Mouse (Mus musculus) neural tube, embryonic 14.5 days (tissue): ENCODE results near the gene Megf11. TPM values are rescaled to one million over a fixed set of nuclear protein-coding genes. Genes with fewer than 3 reads are reported as not detected.

Source experiments
- ATAC-seq: fragments of 200-750 bp; cut with Nextera tagmentation; 2 replicates; pipeline ENCODE4 v1.8.0; 2017; ENCODE audit warnings: low read depth, mild to moderate bottlenecking, moderate TSS enrichment, moderate library complexity
- H3K27ac ChIP-seq: fragments of 300-500 bp; sonication (generic); 2 replicates; pipeline ENCODE4 v1.5.1; 2014; ENCODE audit warnings: low read depth, mild to moderate bottlenecking, control low read depth, low read length, moderate library complexity, mixed read lengths
- H3K27me3 ChIP-seq: fragments of 300-500 bp; sonication (generic); 2 replicates; pipeline ENCODE4 v1.6.1; 2014; ENCODE audit warnings: low read length; ENCODE audit not compliant: control insufficient read depth, insufficient read depth
- H3K36me3 ChIP-seq: fragments of 300-500 bp; sonication (generic); 2 replicates; pipeline ENCODE4 v1.6.1; 2014; ENCODE audit warnings: low read length, mixed read lengths; ENCODE audit not compliant: control insufficient read depth, insufficient read depth
- H3K4me1 ChIP-seq: fragments of 300-500 bp; sonication (generic); 2 replicates; pipeline ENCODE4 v1.6.1; 2014; ENCODE audit warnings: low read length; ENCODE audit not compliant: control insufficient read depth, insufficient read depth
- H3K4me2 ChIP-seq: fragments of 300-500 bp; sonication (generic); 2 replicates; pipeline ENCODE4 v1.6.1; 2014; ENCODE audit warnings: mild to moderate bottlenecking, low read depth, low read length, control low read depth
- H3K4me3 ChIP-seq: fragments of 300-500 bp; sonication (generic); 2 replicates; pipeline ENCODE4 v1.5.1; 2014; ENCODE audit warnings: low read depth, low read length, control low read depth, mixed read lengths
- H3K9ac ChIP-seq: fragments of 300-500 bp; sonication (generic); replicated peaks from 2 replicates; pipeline ENCODE4 v1.6.1; 2014; ENCODE audit warnings: low read depth, mild to moderate bottlenecking, control low read depth, low read length, mixed read lengths
- H3K9me3 ChIP-seq: fragments of 300-500 bp; sonication (generic); 2 replicates; pipeline ENCODE4 v1.6.1; 2016; ENCODE audit warnings: low read length; ENCODE audit not compliant: control insufficient read depth
- WGBS: fragments of 180-500 bp; shearing (Covaris S2); extraction: QIAGEN DNeasy Blood & Tissue Kit; methylation state at CpG from one replicate; pipeline ENCODE4 v1.1.7; 2014; 5-methylcytosine and 5-hydroxymethylcytosine counted together
- polyA plus RNA-seq: library from polyadenylated mRNA; unstranded; fragments of >200 nt; fragmentation: Nextera tagmentation; extraction: Ambion mirVana; gene quantifications from 2 replicates; pipeline ENCODE4 v1.2.1, GENCODE M21; 2014

Gene Megf11
- polyA plus RNA-seq, 1 experiment from 2014 or later: 17.7 TPM

DNA sequence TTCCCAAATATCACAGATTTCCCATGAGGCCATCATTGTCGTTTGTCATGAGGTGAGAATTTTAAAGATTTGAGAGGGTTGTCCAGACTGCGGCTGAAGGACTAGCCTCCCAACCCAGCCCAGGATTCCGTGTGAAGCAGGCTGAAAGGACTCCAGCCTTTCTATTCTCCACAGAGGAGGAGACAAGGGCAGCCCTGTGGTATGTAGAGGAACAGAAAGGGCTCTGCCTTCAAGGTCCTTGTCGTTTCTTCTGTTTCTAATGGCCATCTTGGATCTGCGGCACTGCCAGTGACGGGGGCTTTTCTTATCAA, 121.7 kb downstream of the Megf11 start:
- H3K9me3 ChIP-seq: no peaks in the 10 kb centered on the region
- no peaks in the 10 kb centered on the region for H3K27me3 ChIP-seq
- no peak for ATAC-seq
- H3K27ac ChIP-seq: no peak overlapping the region
- H3K4me1 ChIP-seq: peaks cover 4% of the 10 kb centered on the region; the same call in 1 of the 2 replicates
- H3K9ac ChIP-seq: no peak overlapping the region
- H3K36me3 ChIP-seq: no peaks in the 10 kb centered on the region
- H3K4me2 ChIP-seq: no peak overlapping the region
- no peak overlapping the region for H3K4me3 ChIP-seq
- 48% methylated on average over 6 of the region's 6 CpGs for WGBS

DNA sequence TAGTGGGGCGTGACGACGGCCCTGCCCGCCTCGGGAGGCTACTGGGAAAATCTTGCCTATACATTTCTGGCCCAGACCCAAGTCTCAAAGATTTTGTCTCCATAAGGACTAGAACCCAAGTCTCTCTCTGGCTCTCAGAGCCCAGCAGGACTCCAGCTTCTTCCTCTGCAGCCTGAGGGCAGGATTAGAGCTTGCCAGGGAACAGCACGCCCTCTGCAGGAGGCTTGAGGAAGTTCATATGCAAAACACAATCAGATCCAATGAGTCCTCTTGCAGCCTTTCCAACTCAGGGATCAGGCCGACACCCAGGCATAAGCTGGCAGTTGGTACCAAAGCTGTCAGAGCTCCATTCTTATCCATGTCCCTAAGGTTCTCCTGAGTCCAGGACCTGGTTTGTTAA, 122.6 kb downstream of the Megf11 start:
- WGBS: 16% methylated on average over 7 of the region's 7 CpGs

DNA sequence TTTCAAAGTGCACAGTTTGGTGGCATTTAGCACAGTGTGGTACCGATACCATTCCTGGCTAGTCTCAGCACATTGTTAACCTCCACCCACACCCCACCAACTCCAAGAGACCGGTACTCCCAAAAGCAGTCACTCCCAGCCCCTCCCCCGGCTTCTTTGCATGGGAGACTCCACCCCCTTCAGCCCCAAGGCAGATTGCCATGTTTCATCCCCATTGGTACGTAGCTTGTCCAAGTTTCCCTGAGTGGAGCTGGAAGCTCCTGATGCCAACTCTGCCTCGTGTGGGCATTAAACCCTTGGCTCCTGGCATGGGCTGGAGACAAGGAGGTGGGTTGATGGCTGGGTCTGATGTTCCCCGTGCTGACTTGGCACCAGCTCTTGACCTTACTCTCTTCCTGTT, 129.4 kb downstream of the Megf11 start:
- H3K36me3 ChIP-seq: no peaks in the 10 kb centered on the region
- WGBS: 51% methylated on average over 6 of the region's 6 CpGs
- no peak for ATAC-seq

More for the DNA sequence above, 122.6 kb downstream of the Megf11 start:
- no peak overlapping the region for H3K9ac ChIP-seq
- H3K36me3 ChIP-seq: no peaks in the 10 kb centered on the region
- H3K27me3 ChIP-seq: no peaks in the 10 kb centered on the region
- no peak overlapping the region for H3K27ac ChIP-seq
- no peaks in the 10 kb centered on the region for H3K9me3 ChIP-seq
- no peak for ATAC-seq
- no peak overlapping the region for H3K4me3 ChIP-seq
- H3K4me1 ChIP-seq: peaks cover 4% of the 10 kb centered on the region; the same call in 1 of the 2 replicates
- no peak overlapping the region for H3K4me2 ChIP-seq

DNA sequence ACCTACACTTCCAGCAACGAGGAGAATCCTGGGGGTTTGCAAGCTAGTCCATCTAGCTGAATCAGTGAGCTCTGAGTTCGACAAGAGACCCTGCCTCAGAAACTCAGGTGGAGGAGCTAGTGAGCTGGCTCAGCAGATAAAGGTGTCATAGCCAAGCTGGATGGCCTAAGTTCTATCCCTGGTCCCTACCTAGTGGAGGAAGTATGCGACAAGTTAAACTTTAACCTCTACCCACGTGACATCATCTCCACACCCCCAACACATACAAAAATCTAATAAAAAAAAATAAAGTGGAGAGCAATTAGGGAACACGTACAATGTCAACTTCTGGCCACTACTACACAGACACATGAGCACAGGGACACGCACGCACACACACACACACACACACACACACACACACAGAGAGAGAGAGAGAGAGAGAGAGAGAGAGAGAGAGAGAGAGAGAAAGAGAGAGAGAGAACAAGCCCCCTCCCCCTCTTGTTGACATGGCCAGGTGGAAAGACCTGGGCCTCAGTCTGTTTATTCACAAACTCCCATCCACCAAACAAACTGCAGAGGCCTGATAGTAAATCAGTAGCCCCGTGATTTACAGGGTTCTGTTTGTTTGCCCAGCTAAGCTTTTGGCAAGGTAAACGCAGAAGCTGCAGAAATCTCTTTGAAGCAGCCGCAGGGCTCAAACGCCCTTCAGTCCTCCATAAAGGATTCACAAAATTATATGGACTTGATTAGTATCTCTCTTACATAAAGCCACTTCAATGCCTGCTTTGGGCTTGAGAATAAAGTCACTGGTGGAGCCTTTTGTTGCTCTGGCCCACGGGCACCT, 134.7 kb downstream of the Megf11 start:
- H3K27me3 ChIP-seq: no peaks in the 10 kb centered on the region
- 52% methylated on average over 12 of the region's 12 CpGs for WGBS
- no peaks in the 10 kb centered on the region for H3K36me3 ChIP-seq
- H3K4me2 ChIP-seq: no peak overlapping the region
- H3K4me1 ChIP-seq: peaks cover 22% of the 10 kb centered on the region
- no peaks in the 10 kb centered on the region for H3K9me3 ChIP-seq
- no peak overlapping the region for H3K9ac ChIP-seq
- no peak overlapping the region for H3K27ac ChIP-seq
- H3K4me3 ChIP-seq: no peak overlapping the region
- no peak for ATAC-seq

More for the DNA sequence above, 129.4 kb downstream of the Megf11 start:
- no peak overlapping the region for H3K9ac ChIP-seq
- H3K4me1 ChIP-seq: no peaks in the 10 kb centered on the region
- H3K27ac ChIP-seq: no peak overlapping the region
- H3K9me3 ChIP-seq: no peaks in the 10 kb centered on the region
- no peak overlapping the region for H3K4me3 ChIP-seq
- no peak overlapping the region for H3K4me2 ChIP-seq
- no peaks in the 10 kb centered on the region for H3K27me3 ChIP-seq

DNA sequence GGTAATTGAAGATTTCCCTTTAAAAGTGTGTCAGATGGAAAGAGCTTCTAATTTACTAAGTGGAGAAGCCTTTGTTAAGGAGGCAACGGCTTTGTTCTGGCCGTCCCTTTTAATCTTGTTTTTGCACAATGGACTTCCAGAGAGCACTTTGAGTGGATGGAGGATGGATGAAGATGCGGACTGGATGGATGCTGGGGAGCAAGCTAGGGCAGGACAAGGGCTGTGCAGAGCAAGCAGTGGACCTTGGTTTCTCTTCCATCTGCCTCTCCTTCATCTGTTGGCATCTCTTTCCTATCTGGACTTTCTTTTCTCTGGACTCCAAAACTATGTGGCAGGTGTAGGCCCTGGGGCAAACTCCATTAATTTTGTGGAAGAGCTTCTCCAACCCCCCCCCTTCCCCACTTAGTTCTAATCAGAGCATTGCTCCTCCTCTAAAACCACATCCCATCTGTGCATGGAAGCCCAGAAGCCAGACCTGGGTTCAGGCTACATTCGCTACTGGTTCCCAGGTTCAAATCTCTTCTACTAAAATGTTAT, 135.4 kb downstream of the Megf11 start:
- Histone ChIP-seq H3K27me3 (no peaks in the 10 kb centered on the region), H3K4me1 (peaks cover 22% of the 10 kb centered on the region), H3K9me3 (no peaks in the 10 kb centered on the region), H3K36me3 (no peaks in the 10 kb centered on the region), H3K27ac (no peak overlapping the region), H3K9ac (no peak overlapping the region), H3K4me3 (no peak overlapping the region), H3K4me2 (no peak overlapping the region)
- 42% methylated on average over 4 of the region's 4 CpGs for WGBS
- no peak for ATAC-seq

DNA sequence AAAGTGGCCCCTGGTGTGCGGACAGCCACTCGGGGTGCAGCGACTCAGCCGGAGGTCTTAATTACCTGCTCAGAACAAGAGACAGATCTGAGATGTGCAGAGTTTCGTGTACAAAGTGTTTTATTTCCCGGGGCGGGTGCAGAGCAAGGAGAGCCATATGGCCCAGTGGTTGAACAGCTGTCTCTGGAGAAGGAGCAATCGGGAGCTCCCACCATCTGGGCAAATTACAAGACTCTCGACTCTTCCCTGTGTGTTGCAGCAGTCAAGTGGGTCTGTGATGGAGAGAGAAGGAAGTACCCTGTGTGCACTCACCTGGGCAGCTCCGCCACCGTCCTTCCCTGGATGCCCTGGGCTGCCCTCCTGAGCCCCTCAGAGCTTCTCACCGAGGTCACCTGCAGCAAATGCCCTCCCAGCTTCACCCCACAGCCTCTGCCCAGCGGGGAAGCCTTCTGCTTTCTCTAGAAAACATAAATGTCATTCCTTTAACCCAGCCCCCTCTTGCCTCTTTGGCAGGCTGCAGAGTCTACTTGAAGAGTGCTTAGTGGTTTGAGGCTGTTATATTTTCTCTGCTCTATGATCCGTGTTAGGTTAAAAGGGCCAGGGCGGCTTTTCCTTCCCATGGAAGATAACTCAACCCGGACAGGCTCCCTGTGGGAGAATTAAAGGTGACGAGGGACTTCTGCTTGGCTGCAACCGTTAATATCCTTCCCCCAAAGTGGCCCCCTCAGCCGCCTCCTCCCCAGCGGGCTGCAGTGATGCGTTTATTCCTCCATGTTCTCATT, 138.0 kb downstream of the Megf11 start:
- no peaks in the 10 kb centered on the region for H3K36me3 ChIP-seq
- peaks cover 22% of the 10 kb centered on the region for H3K4me1 ChIP-seq
- H3K4me2 ChIP-seq: no peak overlapping the region
- H3K9ac ChIP-seq: no peak overlapping the region
- 0 out of 2 replicates have a peak overlapping the region, but pooled peaks have one; percentile 18 for H3K27ac ChIP-seq
- ATAC-seq: 0 out of 2 replicates have a peak, but pooled peaks have one; percentile 46
- no peaks in the 10 kb centered on the region for H3K9me3 ChIP-seq
- 34% methylated on average over 21 of the region's 21 CpGs for WGBS
- no peak overlapping the region for H3K4me3 ChIP-seq
- H3K27me3 ChIP-seq: no peaks in the 10 kb centered on the region

DNA sequence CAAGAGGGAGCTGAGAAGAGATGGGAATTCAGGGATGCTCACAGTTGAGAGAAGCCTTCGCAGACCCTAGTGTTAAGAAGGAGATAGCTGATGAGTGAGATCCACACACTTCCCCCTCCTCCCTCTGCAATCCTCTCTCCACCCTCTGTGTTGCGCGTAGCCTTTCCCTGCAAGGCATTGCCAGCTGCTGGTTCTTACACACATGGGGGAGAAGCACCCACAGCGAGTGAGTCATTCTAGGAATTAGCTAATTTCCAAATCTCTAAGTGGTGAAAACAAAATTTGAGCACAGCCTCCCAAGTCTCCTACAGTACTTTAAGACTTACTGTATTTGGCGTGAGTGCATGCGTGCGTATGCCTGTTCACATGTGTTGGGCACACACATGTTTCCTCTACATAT, 142.6 kb downstream of the Megf11 start:
- 87% methylated on average over 7 of the region's 7 CpGs for WGBS
- H3K9ac ChIP-seq: no peak overlapping the region
- H3K9me3 ChIP-seq: no peaks in the 10 kb centered on the region
- H3K4me3 ChIP-seq: no peak overlapping the region
- H3K27me3 ChIP-seq: no peaks in the 10 kb centered on the region
- ATAC-seq: no peak
- no peaks in the 10 kb centered on the region for H3K36me3 ChIP-seq
- peaks cover 10% of the 10 kb centered on the region for H3K4me1 ChIP-seq
- H3K27ac ChIP-seq: no peak overlapping the region
- no peak overlapping the region for H3K4me2 ChIP-seq

DNA sequence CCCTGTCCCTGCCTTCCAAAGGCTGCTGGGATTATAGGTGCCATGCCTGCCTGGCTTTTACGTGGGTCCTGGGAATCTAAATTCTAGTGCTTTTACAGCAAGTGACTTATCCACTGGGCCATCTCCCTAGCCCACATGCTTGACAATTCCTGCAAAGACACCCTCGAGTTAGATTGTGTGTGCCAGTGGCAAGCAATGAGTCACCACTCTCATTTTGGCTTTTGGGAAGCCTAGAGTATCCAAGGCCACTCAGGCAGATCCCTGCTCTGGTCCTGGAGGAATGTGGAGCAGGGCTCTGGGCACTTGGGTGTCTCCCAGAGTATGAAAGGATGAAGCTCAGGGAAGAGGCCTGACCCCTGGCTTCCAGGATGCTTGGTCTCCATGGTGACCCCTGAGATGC, 143.2 kb downstream of the Megf11 start:
- Histone ChIP-seq H3K27me3 (no peaks in the 10 kb centered on the region), H3K36me3 (no peaks in the 10 kb centered on the region), H3K4me3 (no peak overlapping the region), H3K9me3 (no peaks in the 10 kb centered on the region), H3K4me2 (no peak overlapping the region), H3K4me1 (peaks cover 9% of the 10 kb centered on the region), H3K9ac (no peak overlapping the region), H3K27ac (no peak overlapping the region)
- 67% methylated on average over 2 of the region's 2 CpGs for WGBS
- no peak for ATAC-seq

DNA sequence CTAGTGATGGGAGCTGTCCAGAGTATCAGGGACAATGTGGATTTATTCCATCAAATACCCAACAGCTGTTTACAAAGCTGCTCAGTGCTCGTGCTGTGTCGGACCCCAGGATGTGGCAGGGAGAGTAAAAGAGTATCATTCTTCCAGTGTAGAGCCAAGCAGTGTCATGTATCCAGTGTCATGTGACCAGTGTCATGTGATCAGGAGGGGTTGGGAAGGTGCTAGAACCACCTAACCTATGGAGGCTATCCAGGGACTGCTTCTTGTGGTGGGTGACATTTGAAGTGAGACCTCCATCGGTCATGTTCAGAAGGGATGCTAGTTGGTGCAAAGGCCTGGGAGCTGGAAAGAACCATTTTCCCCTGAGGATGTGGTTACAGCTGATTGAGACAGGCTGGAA, 146.5 kb downstream of the Megf11 start:
- no peak for ATAC-seq
- no peak overlapping the region for H3K27ac ChIP-seq
- no peaks in the 10 kb centered on the region for H3K36me3 ChIP-seq
- no peaks in the 10 kb centered on the region for H3K9me3 ChIP-seq
- H3K27me3 ChIP-seq: no peaks in the 10 kb centered on the region
- H3K4me1 ChIP-seq: peaks cover 7% of the 10 kb centered on the region; the same call in 1 of the 2 replicates
- H3K4me2 ChIP-seq: no peak overlapping the region
- H3K4me3 ChIP-seq: no peak overlapping the region
- WGBS: 82% methylated on average over 3 of the region's 3 CpGs
- H3K9ac ChIP-seq: no peak overlapping the region
